Mouse (Mus musculus) ES-Bruce4 (cell line): ENCODE results near the gene Pax1.

Experiments used
- CTCF ChIP-seq: IDR thresholded peaks from one replicate; pipeline ENCODE4 v1.8.1; 2011; ENCODE audit warnings: low read depth, low read length
- EP300 ChIP-seq: IDR thresholded peaks from 2 replicates; pipeline ENCODE4 v1.6.1; 2011; ENCODE audit warnings: low read depth, low read length; ENCODE audit not compliant: insufficient read depth
- POLR2A ChIP-seq: IDR thresholded peaks from one replicate; pipeline ENCODE4 v1.8.1; 2011; ENCODE audit warnings: low read length; ENCODE audit not compliant: insufficient read depth

DNA sequence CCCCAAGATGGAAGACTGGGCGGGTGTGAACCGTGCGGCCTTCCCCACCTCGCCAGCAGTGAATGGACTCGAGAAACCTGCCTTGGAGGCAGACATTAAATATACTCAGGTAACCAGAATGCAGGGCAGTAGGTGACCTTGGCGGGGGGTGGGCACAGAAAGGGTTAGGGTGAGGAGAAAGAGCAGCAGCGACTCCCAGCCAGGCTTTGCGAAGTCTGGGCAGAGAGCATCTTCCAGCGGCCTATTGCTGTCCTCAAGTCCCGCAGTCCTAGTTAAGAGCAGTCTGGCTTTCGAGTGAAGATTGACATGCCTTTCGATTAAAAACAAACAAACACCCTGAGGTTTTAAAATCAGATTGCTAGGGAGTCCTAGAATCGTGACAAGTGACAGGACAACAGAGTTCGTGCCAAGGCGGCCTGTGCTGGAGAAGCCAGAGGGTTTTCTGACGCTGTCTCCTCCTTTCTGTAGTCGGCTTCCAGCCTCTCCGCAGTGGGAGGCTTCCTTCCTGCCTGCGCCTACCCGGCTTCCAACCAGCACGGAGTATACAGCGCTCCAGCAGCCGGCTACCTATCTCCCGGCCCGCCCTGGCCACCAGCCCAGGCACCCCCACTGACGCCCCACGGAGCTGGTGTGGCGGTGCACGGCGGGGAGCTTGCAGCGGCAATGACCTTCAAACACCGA, 6.3 kb downstream of the Pax1 start:
- TF ChIP-seq EP300 = no peak
- no peak for TF ChIP-seq CTCF
- TF ChIP-seq POLR2A = no peak
